Mouse (Mus musculus): Measurements from ENCODE around the gene Zfp467. TPM values are rescaled to one million over a fixed set of nuclear protein-coding genes. Genes with fewer than 3 reads are reported as not detected.

Zfp467 gene
- polyA plus RNA-seq, 1 experiment from 2014 or later: 20.4 TPM

DNA sequence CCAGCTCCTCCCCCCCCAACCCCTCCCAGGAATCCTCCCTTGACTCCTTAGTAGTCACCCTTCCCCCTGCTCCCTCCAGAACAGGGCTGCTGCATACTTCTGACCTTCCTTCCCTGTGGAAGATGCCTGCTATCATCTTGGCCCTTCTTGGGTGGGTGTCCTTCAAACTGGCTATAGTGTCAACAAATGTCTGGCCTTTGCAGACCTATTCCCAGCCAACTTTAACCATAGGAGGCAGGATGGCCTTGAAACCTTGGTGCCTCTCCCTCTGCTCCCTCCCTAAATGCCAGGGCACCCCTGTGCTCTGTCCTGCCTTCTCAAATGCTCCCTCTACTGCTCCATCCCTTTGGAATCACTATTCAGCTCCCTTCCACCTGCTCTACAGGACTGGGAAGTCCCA, 6.0 kb downstream of the Zfp467 start:
- peak overlapping the region; percentile 64; the same call in 1 of the 2 replicates for H3K4me2 ChIP-seq
- peaks cover 70% of the 10 kb centered on the region for H3K4me1 ChIP-seq (replicated peaks)
- no peak overlapping the region for H3K27ac ChIP-seq (ENCODE audit: poor library complexity, severe bottlenecking)
- no peak overlapping the region for H3K4me3 ChIP-seq
- ATAC-seq (ENCODE audit: insufficient number of reproducible peaks, low FRiP score): no peak
- peaks cover 35% of the 10 kb centered on the region for H3K27me3 ChIP-seq (replicated peaks)
- H3K9me3 ChIP-seq (replicated peaks): no peaks in the 10 kb centered on the region
- H3K9ac ChIP-seq: no peak overlapping the region
- peaks cover 54% of the 10 kb centered on the region for H3K36me3 ChIP-seq

DNA sequence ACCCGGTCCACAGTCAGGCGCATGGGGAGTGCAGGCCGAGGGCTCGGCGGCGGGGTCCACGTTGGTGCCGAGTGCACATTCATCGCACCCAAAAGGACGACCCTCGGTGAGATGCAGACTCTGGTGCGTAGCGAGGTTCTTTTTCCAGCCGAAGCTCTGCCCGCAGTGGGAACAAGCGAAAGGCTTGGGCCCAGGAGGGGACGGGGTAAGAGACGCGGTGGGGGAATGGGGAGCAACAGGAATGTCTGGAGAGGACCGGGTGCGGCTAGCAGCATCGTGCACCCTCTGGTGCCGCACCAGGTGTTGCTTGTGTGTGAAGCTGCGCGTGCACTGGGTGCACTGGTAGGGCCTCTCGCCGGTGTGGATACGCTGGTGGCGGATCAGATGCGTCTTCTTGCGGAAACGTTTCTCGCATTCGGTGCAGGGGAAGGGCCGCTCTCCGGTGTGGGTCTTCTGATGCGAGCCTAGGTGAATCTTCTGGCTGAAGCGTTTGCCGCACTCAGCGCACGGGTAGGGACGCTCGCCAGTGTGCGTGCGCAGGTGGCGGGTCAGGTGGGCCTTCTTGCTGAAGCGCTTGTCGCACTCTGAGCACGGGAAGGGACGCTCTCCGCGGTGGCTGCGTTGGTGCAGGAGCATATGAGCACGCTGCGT, 7.0 kb downstream of the Zfp467 start:
- H3K9ac ChIP-seq: peak overlapping the region; percentile 39; the same call in 1 of the 2 replicates
- H3K27ac ChIP-seq (ENCODE audit: poor library complexity, severe bottlenecking): no peak overlapping the region
- peaks cover 54% of the 10 kb centered on the region for H3K36me3 ChIP-seq
- H3K27me3 ChIP-seq (replicated peaks): peaks cover 35% of the 10 kb centered on the region
- H3K4me1 ChIP-seq (replicated peaks): peaks cover 69% of the 10 kb centered on the region
- peak overlapping the region; percentile 64 for H3K4me2 ChIP-seq
- peak overlapping the region; percentile 33 for H3K4me3 ChIP-seq
- H3K9me3 ChIP-seq (replicated peaks): no peaks in the 10 kb centered on the region
- 0 out of 2 replicates have a peak, but pooled peaks have one; percentile 7 for ATAC-seq (ENCODE audit: insufficient number of reproducible peaks, low FRiP score)
- WGBS: 33% methylated on average over 55 of the region's 55 CpGs

- peak overlapping the region; percentile 64 for H3K4me2 ChIP-seq
- peak overlapping the region; percentile 33 for H3K4me3 ChIP-seq
- peaks cover 54% of the 10 kb centered on the region for H3K36me3 ChIP-seq
- WGBS: 42% methylated on average over 35 of the region's 35 CpGs
- H3K9me3 ChIP-seq (replicated peaks): no peaks in the 10 kb centered on the region
- peaks cover 71% of the 10 kb centered on the region for H3K4me1 ChIP-seq (replicated peaks)
- H3K27ac ChIP-seq (ENCODE audit: poor library complexity, severe bottlenecking): no peak overlapping the region
- H3K27me3 ChIP-seq (replicated peaks): peaks cover 35% of the 10 kb centered on the region
- H3K9ac ChIP-seq: no peak overlapping the region
- ATAC-seq (ENCODE audit: insufficient number of reproducible peaks, low FRiP score): no peak
These were observed 7.8 kb downstream of the Zfp467 start for GRCm38 (mm10) chr6:48437679-48438376.

- peaks cover 64% of the 10 kb centered on the region for H3K4me1 ChIP-seq (replicated peaks)
- peaks cover 36% of the 10 kb centered on the region for H3K36me3 ChIP-seq
- 80% methylated on average over 5 of the region's 5 CpGs for WGBS
- no peak overlapping the region for H3K9ac ChIP-seq
- H3K27ac ChIP-seq (ENCODE audit: poor library complexity, severe bottlenecking): no peak overlapping the region
- H3K4me2 ChIP-seq: no peak overlapping the region
- no peaks in the 10 kb centered on the region for H3K9me3 ChIP-seq (replicated peaks)
- no peak for ATAC-seq (ENCODE audit: insufficient number of reproducible peaks, low FRiP score)
- H3K27me3 ChIP-seq (replicated peaks): peaks cover 31% of the 10 kb centered on the region
- no peak overlapping the region for H3K4me3 ChIP-seq
These were observed 9.8 kb downstream of the Zfp467 start for GRCm38 (mm10) chr6:48435706-48436349.

- Histone ChIP-seq H3K36me3 (peaks cover 34% of the 10 kb centered on the region), H3K4me1 (replicated peaks) (peaks cover 57% of the 10 kb centered on the region), H3K4me2 (no peak overlapping the region), H3K9me3 (replicated peaks) (no peaks in the 10 kb centered on the region), H3K4me3 (no peak overlapping the region), H3K9ac (no peak overlapping the region), H3K27ac (ENCODE audit: poor library complexity, severe bottlenecking) (no peak overlapping the region), H3K27me3 (replicated peaks) (peaks cover 31% of the 10 kb centered on the region)
- no peak for ATAC-seq (ENCODE audit: insufficient number of reproducible peaks, low FRiP score)
- 61% methylated on average over 5 of the region's 5 CpGs for WGBS
These were observed 10.5 kb downstream of the Zfp467 start for GRCm38 (mm10) chr6:48435111-48435510.

GRCm38 (mm10) chr6:48434651-48435050, 11.0 kb downstream of the Zfp467 start:
- Histone ChIP-seq H3K27me3 (replicated peaks) (peaks cover 28% of the 10 kb centered on the region), H3K4me2 (no peak overlapping the region), H3K4me1 (replicated peaks) (peaks cover 52% of the 10 kb centered on the region), H3K27ac (ENCODE audit: poor library complexity, severe bottlenecking) (no peak overlapping the region), H3K4me3 (no peak overlapping the region), H3K9ac (no peak overlapping the region), H3K36me3 (peaks cover 30% of the 10 kb centered on the region), H3K9me3 (replicated peaks) (no peaks in the 10 kb centered on the region)
- no peak for ATAC-seq (ENCODE audit: insufficient number of reproducible peaks, low FRiP score)
- 61% methylated on average over 6 of the region's 6 CpGs for WGBS

DNA sequence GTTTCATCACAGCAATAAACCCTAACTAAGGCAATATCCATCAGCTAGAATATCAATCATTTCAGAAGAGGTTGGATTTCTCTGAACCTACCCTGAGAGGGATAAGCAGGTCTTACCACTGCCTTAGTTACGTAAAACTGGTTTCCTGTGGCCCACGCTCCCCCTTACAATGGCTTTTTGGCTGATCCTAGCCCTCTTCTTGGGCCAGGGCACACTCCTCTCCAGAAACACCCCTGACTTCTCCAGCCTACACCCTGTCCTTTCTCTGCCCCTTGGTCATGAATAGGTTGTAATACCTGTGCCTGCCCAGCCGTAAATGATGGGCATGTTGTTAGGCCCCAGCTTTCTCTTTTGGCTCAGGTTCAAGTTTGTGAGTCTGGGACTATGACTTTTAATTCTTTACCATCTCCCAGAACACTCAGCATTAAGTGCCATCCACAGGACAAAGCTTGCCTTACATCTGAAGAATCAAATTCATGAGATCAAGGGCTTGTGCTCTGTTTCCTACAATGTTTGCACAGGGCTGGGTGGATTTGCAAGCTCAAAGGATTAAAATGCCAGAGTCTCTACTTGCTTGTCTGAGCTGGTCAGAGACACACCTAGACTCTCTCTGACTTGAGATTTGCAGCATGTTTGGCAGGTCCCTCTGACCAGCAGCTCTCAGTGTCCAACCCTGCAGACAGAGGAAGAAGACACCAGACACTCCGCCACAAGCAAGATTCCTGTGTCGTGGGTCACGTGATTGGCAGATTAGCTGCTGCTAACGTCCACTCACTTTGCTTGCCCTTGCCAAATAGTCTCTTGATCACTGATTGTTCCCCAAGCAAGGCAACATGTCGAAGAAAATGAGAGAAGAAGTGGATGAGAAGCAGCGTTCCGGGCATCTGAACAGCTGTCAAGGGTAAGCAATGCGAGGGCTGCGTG, 12.5 kb downstream of the Zfp467 start:
- no peak for ATAC-seq (ENCODE audit: insufficient number of reproducible peaks, low FRiP score)
- 51% methylated on average over 12 of the region's 12 CpGs for WGBS
- H3K9ac ChIP-seq: no peak overlapping the region
- H3K27ac ChIP-seq (ENCODE audit: poor library complexity, severe bottlenecking): no peak overlapping the region
- H3K4me3 ChIP-seq: no peak overlapping the region
- no peaks in the 10 kb centered on the region for H3K9me3 ChIP-seq (replicated peaks)
- H3K4me2 ChIP-seq: no peak overlapping the region
- peaks cover 13% of the 10 kb centered on the region for H3K27me3 ChIP-seq (replicated peaks)
- peaks cover 15% of the 10 kb centered on the region for H3K36me3 ChIP-seq
- H3K4me1 ChIP-seq (replicated peaks): peaks cover 37% of the 10 kb centered on the region

DNA sequence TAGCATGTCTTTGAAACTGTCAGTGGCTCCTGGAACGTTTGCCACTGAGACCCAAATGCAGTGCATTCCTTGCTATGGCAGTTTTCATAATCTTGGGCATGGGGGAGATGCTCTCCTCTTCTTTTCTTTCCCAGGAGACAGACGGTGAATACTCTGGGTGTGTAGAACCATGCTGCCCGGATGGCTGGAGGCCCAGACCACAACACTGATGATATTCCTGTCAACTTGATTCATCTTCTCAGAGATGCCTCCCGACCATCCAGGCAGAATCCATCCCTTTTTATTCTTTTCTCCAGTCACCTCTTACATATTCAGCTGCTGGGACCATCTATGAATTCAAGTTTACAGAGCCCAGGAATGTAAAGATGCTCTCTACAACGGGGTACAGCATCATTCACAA, 14.9 kb downstream of the Zfp467 start:
- Histone ChIP-seq H3K27me3 (replicated peaks) (no peaks in the 10 kb centered on the region), H3K9me3 (replicated peaks) (no peaks in the 10 kb centered on the region), H3K36me3 (no peaks in the 10 kb centered on the region), H3K9ac (no peak overlapping the region), H3K4me3 (no peak overlapping the region), H3K27ac (ENCODE audit: poor library complexity, severe bottlenecking) (no peak overlapping the region), H3K4me2 (no peak overlapping the region), H3K4me1 (replicated peaks) (peaks cover 20% of the 10 kb centered on the region)
- ATAC-seq (ENCODE audit: insufficient number of reproducible peaks, low FRiP score): no peak
- 74% methylated on average over 5 of the region's 5 CpGs for WGBS

DNA sequence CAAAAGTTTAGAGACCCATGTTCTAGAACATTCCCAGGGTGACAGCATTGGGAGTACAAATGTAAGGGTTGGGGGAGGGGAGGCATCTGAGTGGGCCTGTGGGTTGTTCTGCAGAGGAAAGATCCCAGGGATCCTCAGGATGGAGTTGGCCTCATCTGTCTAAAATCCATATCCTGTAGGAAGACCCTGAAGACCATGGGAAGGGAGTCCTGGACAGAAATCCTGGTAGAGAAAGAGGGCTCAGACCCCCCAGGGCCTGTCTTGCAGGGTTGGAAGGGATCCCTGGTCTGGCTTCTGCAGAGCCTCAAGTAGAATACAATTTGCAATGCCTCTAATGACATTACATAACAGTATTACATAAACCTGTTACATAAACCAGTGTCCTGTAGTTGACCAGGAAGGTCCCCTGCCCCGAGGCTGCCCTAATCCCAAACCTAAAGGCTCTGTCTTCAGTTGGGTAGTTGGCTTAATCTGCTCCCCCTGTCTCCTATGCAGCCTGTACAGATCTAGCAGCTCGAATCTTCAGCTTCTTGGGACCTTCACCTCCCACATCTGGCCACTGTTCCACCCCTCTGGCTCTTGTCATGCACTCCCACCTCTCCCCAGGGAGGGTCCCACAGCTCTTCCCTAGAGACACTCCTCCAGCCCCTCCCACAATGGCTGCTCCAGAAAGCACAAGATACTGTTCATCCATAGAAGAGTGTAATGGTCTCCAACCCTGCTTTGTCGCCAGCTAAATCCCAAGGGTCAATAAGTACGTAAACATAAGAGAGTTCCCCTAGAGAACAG, 16.7 kb downstream of the Zfp467 start:
- whole genome bisulfite sequencing: 66% methylated on average over 4 of the region's 4 CpGs

DNA sequence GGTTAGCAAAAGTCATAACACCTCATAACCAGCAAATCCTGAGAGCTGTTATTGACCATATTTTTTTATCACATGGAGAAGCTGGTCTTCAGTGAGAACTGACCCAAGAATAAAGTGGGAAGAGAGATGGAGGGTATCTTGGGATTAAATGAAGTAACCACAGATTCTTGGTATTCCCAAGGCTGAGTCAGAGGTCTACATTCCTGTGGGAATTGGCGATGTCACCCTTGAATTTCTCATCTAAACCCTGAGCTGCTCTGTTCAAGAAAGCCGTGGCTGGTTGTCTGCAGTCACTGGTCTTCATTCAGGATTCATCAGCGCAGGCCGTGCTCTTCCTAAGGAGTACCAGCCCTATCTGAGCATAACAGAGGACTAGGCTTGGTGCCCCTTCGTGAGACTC, 18.7 kb downstream of the Zfp467 start:
- Histone ChIP-seq H3K4me2 (no peak overlapping the region), H3K36me3 (no peaks in the 10 kb centered on the region), H3K9me3 (replicated peaks) (no peaks in the 10 kb centered on the region), H3K9ac (no peak overlapping the region), H3K27me3 (replicated peaks) (no peaks in the 10 kb centered on the region), H3K27ac (ENCODE audit: poor library complexity, severe bottlenecking) (no peak overlapping the region), H3K4me1 (replicated peaks) (no peaks in the 10 kb centered on the region), H3K4me3 (no peak overlapping the region)
- ATAC-seq (ENCODE audit: insufficient number of reproducible peaks, low FRiP score): no peak
- 67% methylated on average over 5 of the region's 5 CpGs for WGBS

More for the DNA sequence above, 16.7 kb downstream of the Zfp467 start:
- no peak overlapping the region for H3K27ac ChIP-seq (ENCODE audit: poor library complexity, severe bottlenecking)
- H3K4me3 ChIP-seq: no peak overlapping the region
- H3K4me2 ChIP-seq: no peak overlapping the region
- no peaks in the 10 kb centered on the region for H3K27me3 ChIP-seq (replicated peaks)
- H3K9ac ChIP-seq: no peak overlapping the region
- no peak for ATAC-seq (ENCODE audit: insufficient number of reproducible peaks, low FRiP score)
- H3K4me1 ChIP-seq (replicated peaks): peaks cover 10% of the 10 kb centered on the region
- H3K36me3 ChIP-seq: no peaks in the 10 kb centered on the region
- H3K9me3 ChIP-seq (replicated peaks): no peaks in the 10 kb centered on the region

Measured in heart, embryonic 12.5 days (tissue).